Mouse (Mus musculus): Measurements from ENCODE around the gene C9orf72.

DNA sequence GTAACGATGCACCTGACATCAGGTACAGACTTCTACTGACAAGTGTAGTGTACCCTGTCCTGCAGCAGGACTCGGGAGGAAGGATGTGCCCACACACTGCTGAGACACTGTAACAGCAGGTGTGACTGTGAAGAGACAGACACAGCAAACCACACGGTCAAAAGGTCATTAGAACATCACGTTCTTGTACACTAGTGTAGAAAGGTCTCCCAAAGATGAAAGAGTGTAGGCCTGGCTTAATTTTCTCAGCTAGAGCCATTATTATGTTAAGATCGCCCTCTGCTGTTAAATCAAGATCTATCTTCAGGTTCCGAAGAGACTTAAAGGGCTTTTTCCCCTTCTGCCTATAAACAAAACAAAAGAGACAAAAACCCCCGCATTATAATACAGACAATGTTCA, 33.2 kb downstream of the C9orf72 start:
- no peak for TF ChIP-seq CTCF (IDR thresholded peaks at IDR 0.05; ENCODE audit: extremely low read depth, insufficient read length, insufficient replicate concordance, low read depth, low read length)
- TF ChIP-seq POLR2A (IDR thresholded peaks at IDR 0.05; ENCODE audit: low read depth, low read length) = no peak

All from small intestine, adult 2 months (tissue).